Mouse (Mus musculus): ENCODE data around the gene Traf3.

Traf3 gene

GRCm38 (mm10) chr12:111314273-111314672 is 148.1 kb downstream of the Traf3 start:
- DNase-seq (ENCODE audit: low read depth): no peak
